Mouse (Mus musculus): ENCODE data around the gene Galnt9. TPM values are rescaled to one million over a fixed set of nuclear protein-coding genes. Genes with fewer than 3 reads are reported as not detected.

Galnt9 gene
- polyA plus RNA-seq (2017; shearing (Covaris generic)), result 25.4 TPM

GRCm38 (mm10) chr5:110543951-110544690 lies at the start of gene Galnt9:
TSS of gene Galnt9 (plus strand) at chr5:110544355.

DNA sequence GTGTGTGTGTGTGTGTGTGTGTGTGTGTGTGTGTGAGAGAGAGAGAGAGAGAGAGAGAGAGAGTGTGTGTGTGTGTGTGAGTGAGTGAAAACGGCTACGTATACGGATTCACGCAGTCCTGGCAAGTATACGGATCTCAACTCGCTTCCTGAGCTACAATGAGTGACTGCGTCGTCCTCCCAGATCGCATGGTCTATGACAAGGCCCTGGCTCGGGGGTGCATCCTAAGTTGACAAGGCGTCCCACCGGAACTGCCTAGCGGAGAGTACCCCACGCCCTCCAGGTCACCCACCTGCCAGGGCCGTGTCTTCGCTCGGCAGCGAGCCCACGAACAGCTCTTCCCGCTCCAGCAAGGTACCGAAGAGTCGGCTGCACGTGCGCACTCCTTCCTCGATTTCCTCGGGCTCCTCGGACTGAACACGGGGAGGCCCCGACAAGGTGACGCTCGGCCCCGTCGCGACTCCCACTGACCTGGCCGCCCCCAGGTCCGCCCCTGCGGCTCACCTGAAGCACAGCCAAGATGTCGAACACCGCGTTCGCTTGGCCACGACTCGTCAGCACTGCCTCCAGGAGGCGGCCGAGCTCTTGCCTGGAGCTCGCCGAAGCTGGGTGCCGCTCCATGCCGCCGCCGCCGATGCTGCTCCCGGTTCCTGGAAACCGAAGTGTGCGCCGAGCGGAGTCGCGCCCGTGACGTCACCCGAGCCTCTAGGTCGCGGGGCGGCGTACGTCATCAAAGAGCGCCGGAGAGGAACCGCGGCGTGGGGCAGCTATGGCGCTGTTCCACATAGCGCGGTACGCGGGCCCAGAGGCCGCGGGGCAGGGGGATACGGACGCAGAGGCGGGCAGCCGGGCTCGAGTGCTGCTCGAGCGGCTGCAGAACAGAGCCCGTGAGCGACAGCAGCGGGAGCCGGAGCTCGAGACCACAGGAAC lies 108.8 kb downstream of the Galnt9 start, which contains the start of the genes Noc4l and Ddx51:
Noc4l (minus strand) TSS at position 699 of the 930 bp plus-strand sequence.
Ddx51 (plus strand) TSS at position 733 of the 930 bp plus-strand sequence.

Other genes with a start within 250 kb of the Galnt9 start
- not detected for gene P2rx2, start 201.1 kb upstream of the Galnt9 start, polyA plus RNA-seq (2017; shearing (Covaris generic))
- not detected for gene Lrcol1, start 199.6 kb upstream of the Galnt9 start, polyA plus RNA-seq (2017; shearing (Covaris generic))
- gene Fbrsl1, start 95.9 kb upstream of the Galnt9 start, polyA plus RNA-seq (2017; shearing (Covaris generic)), result 67.8 TPM
- 42.6 TPM for gene Noc4l, start 109.1 kb downstream of the Galnt9 start, polyA plus RNA-seq (2017; shearing (Covaris generic))
- 47.4 TPM for gene Ddx51, start 109.1 kb downstream of the Galnt9 start, polyA plus RNA-seq (2017; shearing (Covaris generic))
- 46.4 TPM for gene Ep400, start 226.4 kb downstream of the Galnt9 start, polyA plus RNA-seq (2017; shearing (Covaris generic))
- gene Pus1, start 236.3 kb downstream of the Galnt9 start, polyA plus RNA-seq (2017; shearing (Covaris generic)), result 30.8 TPM